Comparison of ENCODE assay signal across 31 mouse cellular contexts in the genomic region with DNA sequence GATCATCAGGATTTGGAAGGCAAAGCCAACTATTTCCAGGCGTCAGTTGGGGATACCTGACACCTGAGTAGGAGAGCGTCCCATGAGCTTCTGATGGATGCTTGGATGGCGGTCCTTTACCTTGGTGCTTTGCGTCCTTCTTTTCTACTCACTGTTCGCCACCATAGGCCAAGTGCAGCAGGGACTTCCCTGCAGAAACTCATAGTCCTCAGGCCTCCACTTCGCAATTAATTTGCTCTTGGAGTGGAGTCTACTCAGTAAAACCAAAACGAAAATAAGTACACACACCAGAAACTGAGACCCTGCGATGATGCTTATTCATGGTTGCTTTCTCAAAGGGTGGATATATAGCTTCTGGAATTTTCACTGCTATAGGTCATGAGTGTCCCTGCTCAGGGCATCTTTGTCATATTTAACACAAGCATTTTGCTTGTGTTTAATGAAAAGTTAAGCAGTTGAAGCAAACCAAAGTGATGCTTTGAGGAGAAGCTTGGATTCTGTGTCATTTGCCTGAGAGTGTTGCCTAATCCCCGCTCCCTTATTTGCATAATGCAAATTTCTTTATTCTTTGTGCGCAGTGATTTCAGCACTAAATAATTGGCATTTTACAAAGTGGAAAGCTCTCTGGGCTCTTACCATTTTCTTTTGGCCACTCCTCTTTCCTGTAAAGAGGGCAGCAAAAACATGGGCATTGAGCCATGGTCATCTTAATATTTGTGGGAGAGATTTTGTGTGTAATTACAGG.
A peak's percentile ranks its signal among the peaks of the same experiment; 100 is the strongest.
DNase-seq lines count a peak whose midpoint lies in the region; ATAC-seq and TF ChIP-seq lines count a peak whose summit lies in the region.
"Had no signal": no experiment of that assay in that cellular context is flagged by ENCODE, and none has a peak within 500 bp of the region (broad histone marks: within the 10 kb centered on the region; RNA-seq: fewer than 3 reads in every experiment).

No protein-coding gene starts in this region.

- peaks cover 9% of the 10 kb centered on the region; the same call in 1 of the 2 replicates for H3K4me1 ChIP-seq in forebrain, embryonic 14.5 days (ENCODE audit: control insufficient read depth, insufficient read depth, low read length)
- H3K4me1 ChIP-seq in forebrain, embryonic 12.5 days, result peaks cover 10% of the 10 kb centered on the region; the same call in 1 of the 2 replicates
- H3K4me1 ChIP-seq in heart, embryonic 12.5 days (replicated peaks), result peaks cover 18% of the 10 kb centered on the region
- H3K4me1 ChIP-seq: embryonic facial prominence, embryonic 13.5 days had no signal

- no peak overlapping the region for H3K27ac ChIP-seq in forebrain, embryonic 14.5 days (ENCODE audit: low read depth, low read length)
- no peak overlapping the region for H3K27ac ChIP-seq in forebrain, embryonic 12.5 days
- H3K27ac ChIP-seq in heart, embryonic 12.5 days (ENCODE audit: poor library complexity, severe bottlenecking), result no peak overlapping the region
- H3K27ac ChIP-seq in layer of hippocampus, adult 2 months, result peak overlapping the region; percentile 49; the same call in 1 of the 2 replicates
- H3K27ac ChIP-seq: embryonic facial prominence, embryonic 10.5 days; embryonic facial prominence, embryonic 13.5 days; heart, embryonic 13.5 days; hindbrain, embryonic 14.5 days; hindbrain, postnatal 0 days had no signal

- TF ChIP-seq CTCF in layer of hippocampus, adult 2 months (conservative IDR thresholded peaks at IDR 0.05), result no peak
- TF ChIP-seq CTCF in brain, embryonic 14.5 days (IDR thresholded peaks at IDR 0.05; ENCODE audit: borderline replicate concordance, extremely low read depth, insufficient read depth, insufficient read length), result no peak

- no peaks in the 10 kb centered on the region for H3K9me3 ChIP-seq in forebrain, embryonic 14.5 days (replicated peaks; ENCODE audit: control insufficient read depth, low read length)
- H3K9me3 ChIP-seq in forebrain, embryonic 12.5 days, result no peaks in the 10 kb centered on the region
- H3K9me3 ChIP-seq in heart, embryonic 12.5 days (replicated peaks), result no peaks in the 10 kb centered on the region
- H3K9me3 ChIP-seq: embryonic facial prominence, embryonic 10.5 days; embryonic facial prominence, embryonic 13.5 days; heart, embryonic 13.5 days had no signal

- no peaks in the 10 kb centered on the region for H3K27me3 ChIP-seq in forebrain, embryonic 14.5 days (replicated peaks; ENCODE audit: control insufficient read depth, insufficient read depth, low read length)
- H3K27me3 ChIP-seq in forebrain, embryonic 12.5 days, result no peaks in the 10 kb centered on the region
- H3K27me3 ChIP-seq in heart, embryonic 12.5 days (replicated peaks), result no peaks in the 10 kb centered on the region
- H3K27me3 ChIP-seq: CH12.LX; embryonic facial prominence, embryonic 13.5 days; heart, embryonic 13.5 days had no signal

- TF ChIP-seq POLR2A in brain, embryonic 14.5 days (IDR thresholded peaks at IDR 0.05; ENCODE audit: borderline replicate concordance, extremely low read depth, insufficient read depth, insufficient read length, poor library complexity, severe bottlenecking), result no peak

- H3K9ac ChIP-seq in forebrain, embryonic 14.5 days (ENCODE audit: low read length), result no peak overlapping the region
- H3K9ac ChIP-seq in forebrain, embryonic 12.5 days, result no peak overlapping the region
- no peak overlapping the region for H3K9ac ChIP-seq in heart, embryonic 12.5 days
- H3K9ac ChIP-seq: embryonic facial prominence, embryonic 13.5 days; heart, embryonic 13.5 days; hindbrain, embryonic 14.5 days had no signal

- peak; percentile 54 for DNase-seq in forebrain, embryonic 14.5 days (ENCODE audit: low spot score)
- peak; percentile 63 for DNase-seq in heart, adult 11 months
- DNase-seq in layer of hippocampus, adult 2 months (ENCODE audit: low spot score in 2 of 2), result no peak
- no peak for DNase-seq in layer of hippocampus, adult 18-20 months (ENCODE audit: low spot score in 2 of 2)
- peak; percentile 65 for DNase-seq in brain, embryonic 14.5 days (ENCODE audit: low read depth)
- DNase-seq in right cerebral cortex, adult 2 months (ENCODE audit: low spot score in 2 of 2), result no peak
- DNase-seq: adrenal gland, adult 2 months; adrenal gland, postnatal 14 days; B cell, adult 2 months; cerebellum, adult 11-12 months; cerebellum, adult 8-10 months; cerebellum, postnatal 10 days; cerebellum, postnatal 36 days; embryo, embryonic 11 days; gastrocnemius, adult 2 months; gastrocnemius, postnatal 14 days; heart, adult 18-20 months; heart, postnatal 14 days; heart, postnatal 4 days had no signal

- ATAC-seq in forebrain, embryonic 14.5 days, result peak; percentile 54; the same call in 1 of the 2 replicates
- ATAC-seq in forebrain, embryonic 12.5 days (ENCODE audit: low FRiP score), result no peak
- ATAC-seq in heart, embryonic 12.5 days (ENCODE audit: insufficient number of reproducible peaks, low FRiP score), result no peak
- ATAC-seq: hindbrain, postnatal 0 days; inflammation-experienced regulatory T-cells, adult 6 months; intestine, embryonic 16.5 days had no signal

- no peaks in the 10 kb centered on the region for H3K36me3 ChIP-seq in forebrain, embryonic 14.5 days (ENCODE audit: control insufficient read depth, insufficient read depth, low read length)
- H3K36me3 ChIP-seq in forebrain, embryonic 12.5 days (replicated peaks), result no peaks in the 10 kb centered on the region
- H3K36me3 ChIP-seq in heart, embryonic 12.5 days, result no peaks in the 10 kb centered on the region
- H3K36me3 ChIP-seq: embryonic facial prominence, embryonic 10.5 days; embryonic facial prominence, embryonic 13.5 days; G1E; heart, embryonic 13.5 days had no signal

- WGBS in forebrain, embryonic 14.5 days, result 68% methylated on average over 10 of the region's 10 CpGs
- WGBS in forebrain, embryonic 12.5 days, result 83% methylated on average over 10 of the region's 10 CpGs
- WGBS in heart, embryonic 12.5 days, result 89% methylated on average over 10 of the region's 10 CpGs

- no peak overlapping the region; the same call in 1 of the 2 replicates for H3K4me2 ChIP-seq in forebrain, embryonic 14.5 days (ENCODE audit: low read length)
- no peak overlapping the region for H3K4me2 ChIP-seq in forebrain, embryonic 12.5 days
- H3K4me2 ChIP-seq in heart, embryonic 12.5 days, result no peak overlapping the region
- H3K4me2 ChIP-seq: embryonic facial prominence, embryonic 13.5 days; heart, embryonic 13.5 days; hindbrain, embryonic 14.5 days had no signal

- no peak overlapping the region for H3K4me3 ChIP-seq in forebrain, embryonic 14.5 days (ENCODE audit: low read depth, low read length)
- no peak overlapping the region for H3K4me3 ChIP-seq in forebrain, embryonic 12.5 days (replicated peaks)
- no peak overlapping the region for H3K4me3 ChIP-seq in heart, embryonic 12.5 days
- no peak overlapping the region for H3K4me3 ChIP-seq in layer of hippocampus, adult 2 months
- H3K4me3 ChIP-seq: embryonic facial prominence, embryonic 10.5 days; embryonic facial prominence, embryonic 13.5 days; erythroblast, embryonic 14.5 days; gastrocnemius, adult 2 months; heart, embryonic 13.5 days had no signal

Comparison
In these comparisons a context has a peak if more than half of its experiments do, and no peak if none do; other contexts are left out.
1. DNase-seq: peak in forebrain, embryonic 14.5 days (single experiment), heart, adult 11 months (single experiment) and brain, embryonic 14.5 days (single experiment); none in layer of hippocampus, adult 2 months (0 of 2), layer of hippocampus, adult 18-20 months (0 of 2) and right cerebral cortex, adult 2 months (0 of 2).